Mouse (Mus musculus) cerebellum, adult 2 months (tissue): Measurements from ENCODE around the gene Zfyve19. TPM values are rescaled to one million over a fixed set of nuclear protein-coding genes. Genes with fewer than 3 reads are reported as not detected.

Experiments
- DNase-seq, 2 experiments: peaks; one replicate each; pipeline ENCODE4 v3.0.0; 2021
- H3K27ac ChIP-seq: fragments of 200-500 bp; 2 replicates; pipeline ENCODE4 v1.5.1; 2012; ENCODE audit warnings: low read length, control low read depth, inconsistent platforms; ENCODE audit not compliant: insufficient read depth
- H3K27me3 ChIP-seq: fragments of 200-500 bp; 2 replicates; pipeline ENCODE4 v1.6.1; 2012; ENCODE audit warnings: inconsistent platforms, mild to moderate bottlenecking, low read length, moderate library complexity; ENCODE audit not compliant: control insufficient read depth, insufficient read depth
- H3K4me1 ChIP-seq: fragments of 200-500 bp; 2 replicates; pipeline ENCODE4 v1.6.1; 2011; ENCODE audit warnings: low read length; ENCODE audit not compliant: control insufficient read depth, insufficient read depth
- H3K4me3 ChIP-seq: fragments of 200-500 bp; replicated peaks from 2 replicates; pipeline ENCODE3; 2011; ENCODE audit warnings: mild to moderate bottlenecking, low read depth, low read length, control low read depth; ENCODE audit not compliant: insufficient read depth
- CTCF ChIP-seq: fragments of 200-500 bp; IDR thresholded peaks from 2 replicates; pipeline ENCODE4 v1.5.1; 2011; ENCODE audit warnings: low read depth, mild to moderate bottlenecking, control low read depth, low read length, moderate library complexity, borderline replicate concordance; ENCODE audit not compliant: insufficient read depth
- POLR2A ChIP-seq: fragments of 200-500 bp; IDR thresholded peaks from 2 replicates; pipeline ENCODE4 v1.6.1; 2011; ENCODE audit warnings: low read length, control low read depth, borderline replicate concordance; ENCODE audit not compliant: insufficient read depth
- WGBS: fragments of 180-500 bp; shearing (Covaris S2); methylation state at CpG from one replicate; pipeline ENCODE4 v1.1.7; 2018; 5-methylcytosine and 5-hydroxymethylcytosine counted together
- polyA plus RNA-seq: library from polyadenylated mRNA; depleted of rRNA; stranded (reverse); fragments of >200 nt; gene quantifications from 2 replicates; pipeline ENCODE4 v1.2.3, GENCODE M21; 2012

Gene Zfyve19
- polyA plus RNA-seq, 1 experiment = 65.6 TPM

- TF ChIP-seq POLR2A (no peak), CTCF (no peak)
- WGBS = 92% methylated on average over 5 of the region's 5 CpGs
- DNase-seq = no peak
- no peaks in the 10 kb centered on the region for H3K27me3 ChIP-seq
- no peak overlapping the region for H3K27ac ChIP-seq
- H3K4me3 ChIP-seq = no peak overlapping the region
- no peaks in the 10 kb centered on the region for H3K4me1 ChIP-seq
These were observed 31.0 kb upstream of the Zfyve19 start for GRCm38 (mm10) chr2:119177384-119177939.

GRCm38 (mm10) chr2:119182914-119183313 is 25.5 kb upstream of the Zfyve19 start:
- Histone ChIP-seq H3K27me3 (no peaks in the 10 kb centered on the region), H3K27ac (no peak overlapping the region), H3K4me1 (no peaks in the 10 kb centered on the region), H3K4me3 (no peak overlapping the region)
- 66% methylated on average over 7 of the region's 7 CpGs for WGBS
- no peak for DNase-seq
- no peak for TF ChIP-seq CTCF
- no peak for TF ChIP-seq POLR2A

GRCm38 (mm10) chr2:119189029-119189710 is 19.2 kb upstream of the Zfyve19 start:
- WGBS = under 1% methylated on average over 15 of the region's 15 CpGs
- Histone ChIP-seq H3K4me1 (0 out of 2 replicates have a peak, but pooled peaks cover 2% of the 10 kb centered on the region), H3K4me3 (peak overlapping the region; percentile 54), H3K27ac (no peak overlapping the region), H3K27me3 (no peaks in the 10 kb centered on the region)
- TF ChIP-seq POLR2A (no peak), CTCF (peak; percentile 87)
- DNase-seq = peak; percentile 88 to 94

- Histone ChIP-seq H3K27ac (no peak overlapping the region), H3K4me3 (no peak overlapping the region), H3K4me1 (0 out of 2 replicates have a peak, but pooled peaks cover 2% of the 10 kb centered on the region), H3K27me3 (no peaks in the 10 kb centered on the region)
- no peak for DNase-seq
- no peak for TF ChIP-seq CTCF
- TF ChIP-seq POLR2A = no peak
- 79% methylated on average over 5 of the region's 5 CpGs for WGBS
These were observed 17.4 kb upstream of the Zfyve19 start for GRCm38 (mm10) chr2:119190969-119191368.

GRCm38 (mm10) chr2:119194140-119194539 is 14.3 kb upstream of the Zfyve19 start:
- DNase-seq = peak; percentile 30 to 38
- WGBS = 30% methylated on average over 5 of the region's 5 CpGs
- TF ChIP-seq CTCF (no peak), POLR2A (no peak)
- Histone ChIP-seq H3K4me3 (no peak overlapping the region), H3K27me3 (no peaks in the 10 kb centered on the region), H3K27ac (no peak overlapping the region), H3K4me1 (peaks cover under 1% of the 10 kb centered on the region; the same call in 1 of the 2 replicates)

- DNase-seq = no peak
- no peak overlapping the region for H3K27ac ChIP-seq
- H3K4me3 ChIP-seq = no peak overlapping the region
- no peaks in the 10 kb centered on the region; the same call in 1 of the 2 replicates for H3K4me1 ChIP-seq
- 72% methylated on average over 4 of the region's 4 CpGs for WGBS
- no peak for TF ChIP-seq CTCF
- no peak for TF ChIP-seq POLR2A
- H3K27me3 ChIP-seq = no peaks in the 10 kb centered on the region
These were observed 11.9 kb upstream of the Zfyve19 start for GRCm38 (mm10) chr2:119196316-119197108.

GRCm38 (mm10) chr2:119197493-119197892 is 10.9 kb upstream of the Zfyve19 start:
- Histone ChIP-seq H3K4me3 (no peak overlapping the region), H3K27me3 (no peaks in the 10 kb centered on the region), H3K4me1 (no peaks in the 10 kb centered on the region; the same call in 1 of the 2 replicates), H3K27ac (no peak overlapping the region)
- no peak for DNase-seq
- WGBS = 79% methylated on average over 1 of the region's 1 CpGs
- TF ChIP-seq POLR2A (no peak), CTCF (no peak)

- no peaks in the 10 kb centered on the region for H3K27me3 ChIP-seq
- no peak for TF ChIP-seq POLR2A
- no peak for TF ChIP-seq CTCF
- DNase-seq = no peak
- WGBS = 32% methylated on average over 1 of the region's 1 CpGs
- H3K27ac ChIP-seq = no peak overlapping the region
- H3K4me3 ChIP-seq = no peak overlapping the region
- H3K4me1 ChIP-seq = no peaks in the 10 kb centered on the region; the same call in 1 of the 2 replicates
These were observed 10.4 kb upstream of the Zfyve19 start for GRCm38 (mm10) chr2:119198049-119198448.
